Mouse (Mus musculus): ENCODE data around the gene Nos2.

DNA sequence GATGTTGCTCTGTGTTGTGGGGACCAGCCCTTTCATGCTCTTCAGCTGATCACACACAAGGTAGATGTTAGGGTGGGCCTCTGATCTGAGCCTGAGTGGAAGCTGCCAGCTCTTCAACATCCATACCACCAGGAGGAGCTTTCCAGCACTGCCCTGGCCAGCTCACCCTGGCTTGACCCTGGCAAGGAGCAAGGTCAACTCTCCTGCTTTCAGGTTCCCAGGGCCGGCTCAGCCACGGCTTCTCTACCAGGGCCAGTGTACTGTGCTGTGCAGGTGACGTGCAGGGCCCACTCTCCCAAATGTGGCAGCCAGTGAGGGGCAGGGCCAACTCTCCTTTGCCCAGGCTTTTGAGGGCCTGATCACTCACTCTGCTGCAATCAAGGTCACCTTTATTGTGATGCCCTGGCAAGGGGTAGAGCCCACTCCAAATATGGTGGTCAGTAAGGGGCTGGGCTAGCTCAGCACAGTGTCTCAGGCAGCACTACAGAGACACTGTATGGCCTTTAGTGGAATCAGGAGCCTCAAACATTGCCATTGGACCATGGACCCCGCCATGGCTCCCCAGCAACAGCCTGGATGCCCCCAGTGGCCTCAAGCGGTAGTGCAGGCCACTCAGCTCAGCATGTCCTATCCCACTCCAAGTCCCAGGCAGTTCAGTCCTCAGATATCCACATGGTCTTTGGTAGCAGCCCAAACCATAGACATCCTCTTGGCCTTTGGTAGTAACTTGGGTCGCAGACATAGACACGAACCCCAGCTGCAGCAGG, 24.0 kb upstream of the Nos2 start:
- TF ChIP-seq POLR2A (IDR thresholded peaks at IDR 0.05; ENCODE audit: insufficient read length, low read depth) (no peak), USF1 (IDR thresholded peaks at IDR 0.05; ENCODE audit: low read depth) (no peak), MAX (IDR thresholded peaks at IDR 0.05; ENCODE audit: low read depth) (no peak), CEBPB (IDR thresholded peaks at IDR 0.05; ENCODE audit: insufficient read depth, poor library complexity, severe bottlenecking) (no peak), POLR2AphosphoS2 (IDR thresholded peaks at IDR 0.05; ENCODE audit: insufficient read length, low read depth) (no peak), E2F4 (IDR thresholded peaks at IDR 0.05; ENCODE audit: insufficient read depth) (no peak), REST (IDR thresholded peaks at IDR 0.05; ENCODE audit: insufficient read depth, insufficient read length) (no peak), TCF12 (IDR thresholded peaks at IDR 0.05; ENCODE audit: insufficient read depth, poor library complexity, severe bottlenecking) (no peak)
